Mouse (Mus musculus): ENCODE results near the gene Ctxn2. TPM values are rescaled to one million over a fixed set of nuclear protein-coding genes. Genes with fewer than 3 reads are reported as not detected.
"Not testable (repeated sequence)": the region's sequence is repeated elsewhere in the genome, so short reads cannot be mapped to it uniquely, and the experiment has no call there.

Gene Ctxn2
- not detected for total RNA-seq (2021)

- DNase-seq, result peak; percentile 91
These were observed at the start of gene Ctxn2 for GRCm38 (mm10) chr2:125135903-125136811. Gene Ctxn2 (plus strand): TSS chr2:125136692.

- no peak for DNase-seq
These were observed 47.7 kb upstream of the Ctxn2 start for GRCm38 (mm10) chr2:125088757-125089156.

GRCm38 (mm10) chr2:125092123-125092522 lies 44.4 kb upstream of the Ctxn2 start:
- not testable (repeated sequence) for DNase-seq

- DNase-seq, result not testable (repeated sequence)
These were observed 32.0 kb upstream of the Ctxn2 start for GRCm38 (mm10) chr2:125104491-125104890.

DNA sequence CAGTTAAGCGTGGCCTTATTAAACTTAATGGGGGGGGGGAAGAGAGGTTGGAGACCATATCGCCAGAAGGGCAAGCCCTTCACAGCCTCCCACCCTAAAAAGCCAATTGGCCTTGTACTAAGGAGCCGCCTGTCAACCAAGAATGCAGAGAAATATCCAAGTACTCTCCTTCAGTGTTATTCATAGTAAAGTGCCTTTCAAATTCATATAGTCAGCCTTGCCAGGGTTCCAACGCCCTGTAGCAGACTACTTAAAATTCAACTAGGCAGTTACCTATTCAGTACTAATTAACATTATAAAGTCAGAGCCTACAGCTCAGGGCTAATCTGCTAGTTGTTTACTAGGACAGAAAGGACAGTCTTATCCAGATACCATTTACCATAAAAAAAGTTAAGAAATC lies 30.0 kb upstream of the Ctxn2 start:
- DNase-seq, result not testable (repeated sequence)

DNA sequence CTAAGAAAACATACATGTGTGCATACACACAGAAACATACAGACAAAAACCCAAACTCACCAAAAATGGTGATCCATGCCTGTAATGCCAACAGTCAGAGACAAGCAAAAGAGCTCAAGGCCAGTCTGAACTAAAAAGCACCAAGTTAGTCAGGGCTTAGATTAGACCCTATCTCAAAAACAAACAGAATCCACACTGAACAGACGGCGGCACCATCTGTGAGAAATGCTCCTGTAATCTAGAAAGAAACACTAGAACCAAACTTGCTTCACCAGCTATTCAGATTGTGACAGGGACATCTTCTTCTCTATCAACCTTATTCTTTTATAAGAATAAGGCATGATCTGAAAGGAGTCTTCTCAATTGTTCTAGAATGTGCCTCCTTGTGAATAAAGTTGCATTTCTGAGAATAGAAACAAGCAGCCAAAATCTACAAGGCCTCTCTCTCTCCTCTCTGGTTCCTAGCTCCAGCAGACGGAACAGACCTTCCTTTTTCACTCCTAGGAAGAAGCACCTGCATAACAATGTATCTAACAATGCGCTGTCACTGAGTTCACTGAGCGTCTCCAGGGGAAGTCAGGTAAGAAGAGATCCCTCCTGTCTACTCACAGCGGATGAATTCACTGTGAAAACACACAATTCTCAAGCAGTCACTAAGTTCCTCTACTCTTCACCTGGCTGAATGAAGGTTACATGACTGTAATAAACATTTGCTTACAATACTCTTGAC lies 16.9 kb upstream of the Ctxn2 start:
- no peak for DNase-seq

DNA sequence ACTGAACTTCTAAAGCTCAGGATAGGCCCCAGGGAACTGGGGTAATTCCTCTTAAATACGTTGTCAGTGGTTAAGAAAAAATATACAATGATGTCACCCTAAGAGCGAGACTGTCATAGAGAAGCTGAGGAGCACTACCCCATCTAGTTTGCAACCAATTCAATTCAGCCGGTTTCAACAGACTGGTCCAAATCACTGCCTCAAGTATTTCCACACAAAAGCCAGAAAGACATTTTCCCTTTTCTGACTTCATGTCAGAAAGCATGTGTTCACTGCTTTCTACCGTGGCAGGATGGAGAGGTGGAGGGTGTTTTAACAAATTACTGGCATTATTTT lies 14.2 kb upstream of the Ctxn2 start:
- no peak for DNase-seq

- DNase-seq, result peak; percentile 55
These were observed 13.6 kb upstream of the Ctxn2 start for GRCm38 (mm10) chr2:125122624-125123476.

- peak; percentile 90 for DNase-seq
These were observed 13.0 kb upstream of the Ctxn2 start, which contains the start of gene Myef2 for GRCm38 (mm10) chr2:125123477-125123852. Gene Myef2 (minus strand): TSS chr2:125123661.

GRCm38 (mm10) chr2:125125824-125126223 lies 10.7 kb upstream of the Ctxn2 start:
- no peak for DNase-seq

- DNase-seq, result no peak
These were observed 9.7 kb upstream of the Ctxn2 start for GRCm38 (mm10) chr2:125126792-125127191.

- DNase-seq, result no peak
These were observed 2.4 kb upstream of the Ctxn2 start for GRCm38 (mm10) chr2:125134113-125134512.

GRCm38 (mm10) chr2:125136846-125137245 lies 354 bp downstream of the Ctxn2 start:
- no peak for DNase-seq

- DNase-seq, result no peak
These were observed 5.8 kb downstream of the Ctxn2 start for GRCm38 (mm10) chr2:125142336-125142735.

- no peak for DNase-seq
These were observed 15.9 kb downstream of the Ctxn2 start, which contains the start of gene Slc12a1 for GRCm38 (mm10) chr2:125152388-125152787. Gene Slc12a1 (plus strand): TSS chr2:125152505.

- no peak for DNase-seq
These were observed 17.8 kb downstream of the Ctxn2 start for GRCm38 (mm10) chr2:125154294-125154693.

DNA sequence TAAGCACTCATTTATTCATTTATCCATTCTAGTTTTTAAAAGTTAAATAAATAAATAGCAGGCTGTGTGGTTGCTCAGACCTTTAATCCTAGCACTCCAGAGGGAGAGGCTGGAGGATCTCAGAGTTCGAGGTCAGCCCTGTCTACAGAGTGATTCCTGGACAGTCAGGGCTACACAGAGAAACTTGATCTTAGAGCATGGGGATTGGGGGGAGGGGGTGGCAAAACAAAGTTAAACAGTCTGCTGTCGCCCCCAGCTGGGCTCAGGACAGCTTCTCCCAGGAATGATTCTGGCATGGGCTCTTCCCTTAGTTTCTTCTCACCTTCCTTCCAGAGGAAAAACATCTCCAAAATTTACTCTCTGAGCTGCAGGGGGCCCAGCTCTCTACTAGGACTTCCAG lies 19.0 kb downstream of the Ctxn2 start:
- no peak for DNase-seq

- no peak for DNase-seq
These were observed 25.5 kb downstream of the Ctxn2 start for GRCm38 (mm10) chr2:125162012-125162470.

DNA sequence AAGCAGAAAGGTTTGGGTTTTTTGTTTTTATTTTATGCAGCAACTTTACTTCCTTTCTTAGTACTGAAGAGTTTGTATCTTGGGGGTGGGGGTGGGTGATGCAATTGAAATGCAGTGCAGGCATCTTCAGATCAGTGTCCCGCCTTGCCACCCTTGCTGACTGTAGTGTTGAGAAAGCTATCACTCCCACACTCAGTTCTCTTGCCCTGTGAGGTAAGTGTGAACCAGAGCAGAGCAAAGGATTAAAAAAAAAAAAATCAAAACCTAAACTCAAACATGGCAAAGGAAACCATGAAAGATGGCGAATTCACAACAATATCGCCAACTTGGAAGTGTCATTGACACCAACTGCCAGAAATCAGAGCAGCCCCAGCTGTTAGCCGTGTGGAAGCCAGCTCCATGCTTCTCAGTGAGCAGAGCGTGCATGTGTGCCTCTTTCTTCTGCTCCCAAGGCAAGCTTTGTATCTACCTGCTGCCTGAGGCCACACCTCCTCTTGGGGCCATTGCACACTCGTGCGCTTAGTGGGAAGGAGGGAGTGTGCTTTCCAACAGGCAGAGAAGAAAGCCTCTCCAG lies 41.8 kb downstream of the Ctxn2 start:
- no peak for DNase-seq

DNA sequence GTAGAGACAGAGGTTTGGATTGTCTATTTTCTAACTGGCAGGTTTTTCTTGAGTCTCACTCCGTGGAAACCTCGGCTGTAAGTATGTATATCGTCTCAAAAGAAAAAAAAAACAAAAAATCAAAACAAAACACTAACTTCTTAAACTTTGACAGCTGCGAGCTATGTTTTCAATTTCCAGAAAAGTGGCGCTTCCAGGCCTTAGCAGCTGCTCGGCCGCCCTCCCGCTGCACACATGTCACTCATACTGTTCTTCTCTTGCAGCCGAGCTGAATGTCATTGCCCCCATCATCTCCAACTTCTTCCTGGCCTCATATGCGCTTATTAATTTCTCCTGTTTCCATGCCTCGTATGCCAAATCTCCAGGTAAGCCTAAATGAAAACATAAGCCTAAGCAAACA lies 51.4 kb downstream of the Ctxn2 start:
- no peak for DNase-seq

- DNase-seq, result peak; percentile 71
These were observed 52.7 kb downstream of the Ctxn2 start for GRCm38 (mm10) chr2:125189197-125189596.

GRCm38 (mm10) chr2:125192905-125193304 lies 56.4 kb downstream of the Ctxn2 start:
- DNase-seq, result no peak
